Mouse (Mus musculus) hindbrain, embryonic 16.5 days (tissue): Measurements from ENCODE around the gene Tuba4a. TPM values are rescaled to one million over a fixed set of nuclear protein-coding genes. Genes with fewer than 3 reads are reported as not detected.

Source experiments
- ATAC-seq: fragments of 200-750 bp; cut with Nextera tagmentation; 2 replicates; pipeline ENCODE4 v1.8.0; 2017; ENCODE audit warnings: moderate TSS enrichment, moderate library complexity
- H3K27ac ChIP-seq: fragments of 300-500 bp; sonication (generic); 2 replicates; pipeline ENCODE4 v1.5.1; 2014; ENCODE audit warnings: low read depth, mild to moderate bottlenecking, control low read depth, low read length, moderate library complexity
- H3K27me3 ChIP-seq: fragments of 300-500 bp; sonication (generic); replicated peaks from 2 replicates; pipeline ENCODE4 v1.6.1; 2014; ENCODE audit warnings: low read length; ENCODE audit not compliant: control insufficient read depth, insufficient read depth
- H3K36me3 ChIP-seq: fragments of 300-500 bp; sonication (generic); 2 replicates; pipeline ENCODE4 v1.6.1; 2014; ENCODE audit warnings: mild to moderate bottlenecking, low read length, moderate library complexity, mixed read lengths; ENCODE audit not compliant: control insufficient read depth, insufficient read depth
- H3K4me1 ChIP-seq: fragments of 300-500 bp; sonication (generic); 2 replicates; pipeline ENCODE4 v1.6.1; 2014; ENCODE audit warnings: low read depth, low read length; ENCODE audit not compliant: control insufficient read depth, insufficient read depth
- H3K4me2 ChIP-seq: fragments of 300-500 bp; sonication (generic); 2 replicates; pipeline ENCODE4 v1.6.1; 2014; ENCODE audit warnings: mild to moderate bottlenecking, low read length, control low read depth, moderate library complexity
- H3K4me3 ChIP-seq: fragments of 300-500 bp; sonication (generic); 2 replicates; pipeline ENCODE4 v1.5.1; 2014; ENCODE audit warnings: mild to moderate bottlenecking, low read length, control low read depth, moderate library complexity
- H3K9ac ChIP-seq: fragments of 300-500 bp; sonication (generic); 2 replicates; pipeline ENCODE4 v1.6.1; 2014; ENCODE audit warnings: low read depth, mild to moderate bottlenecking, control low read depth, low read length, moderate library complexity
- H3K9me3 ChIP-seq: fragments of 300-500 bp; sonication (generic); 2 replicates; pipeline ENCODE4 v1.6.1; 2014; ENCODE audit warnings: mild to moderate bottlenecking, low read length, moderate library complexity; ENCODE audit not compliant: control insufficient read depth
- WGBS: fragments of 180-500 bp; shearing (Covaris S2); extraction: QIAGEN DNeasy Blood & Tissue Kit; methylation state at CpG from one replicate; pipeline ENCODE4 v1.1.7; 2014; 5-methylcytosine and 5-hydroxymethylcytosine counted together
- polyA plus RNA-seq: library from polyadenylated mRNA; unstranded; fragments of >200 nt; fragmentation: Nextera tagmentation; extraction: Ambion mirVana; gene quantifications from 2 replicates; pipeline ENCODE4 v1.2.1, GENCODE M21; 2015

Tuba4a gene
- polyA plus RNA-seq, 1 experiment from 2014 or later = 74.1 TPM

- H3K27ac ChIP-seq = no peak overlapping the region
Observed at GRCm38 (mm10) chr1:75226138-75226537, 6.5 kb upstream of the Tuba4a start.

GRCm38 (mm10) chr1:75225473-75225872 lies 5.8 kb upstream of the Tuba4a start:
- H3K4me2 ChIP-seq = no peak overlapping the region
- WGBS = 60% methylated on average over 3 of the region's 3 CpGs
- no peaks in the 10 kb centered on the region for H3K36me3 ChIP-seq
- no peaks in the 10 kb centered on the region for H3K4me1 ChIP-seq
- no peaks in the 10 kb centered on the region for H3K9me3 ChIP-seq
- H3K27me3 ChIP-seq = peaks cover 7% of the 10 kb centered on the region
- H3K27ac ChIP-seq = no peak overlapping the region
- no peak overlapping the region for H3K4me3 ChIP-seq
- ATAC-seq = no peak
- no peak overlapping the region for H3K9ac ChIP-seq

More at GRCm38 (mm10) chr1:75226138-75226537, 6.5 kb upstream of the Tuba4a start:
- H3K4me1 ChIP-seq = no peaks in the 10 kb centered on the region
- no peaks in the 10 kb centered on the region for H3K9me3 ChIP-seq
- ATAC-seq = no peak
- no peak overlapping the region for H3K4me2 ChIP-seq
- peaks cover under 1% of the 10 kb centered on the region; the same call in 1 of the 2 replicates for H3K27me3 ChIP-seq
- H3K36me3 ChIP-seq = no peaks in the 10 kb centered on the region
- H3K4me3 ChIP-seq = no peak overlapping the region
- WGBS = 88% methylated on average over 2 of the region's 2 CpGs
- H3K9ac ChIP-seq = no peak overlapping the region

- WGBS = 80% methylated on average over 6 of the region's 6 CpGs
- ATAC-seq = no peak
Observed at GRCm38 (mm10) chr1:75223532-75223931, 3.9 kb upstream of the Tuba4a start.

GRCm38 (mm10) chr1:75222926-75223325 lies 3.3 kb upstream of the Tuba4a start:
- peaks cover 9% of the 10 kb centered on the region for H3K27me3 ChIP-seq
- no peaks in the 10 kb centered on the region for H3K9me3 ChIP-seq
- H3K9ac ChIP-seq = no peak overlapping the region
- no peaks in the 10 kb centered on the region for H3K36me3 ChIP-seq
- no peak overlapping the region for H3K27ac ChIP-seq
- peaks cover 9% of the 10 kb centered on the region for H3K4me1 ChIP-seq
- H3K4me2 ChIP-seq = no peak overlapping the region
- no peak for ATAC-seq
- no peak overlapping the region for H3K4me3 ChIP-seq
- 82% methylated on average over 6 of the region's 6 CpGs for WGBS

More at GRCm38 (mm10) chr1:75223532-75223931, 3.9 kb upstream of the Tuba4a start:
- peaks cover 4% of the 10 kb centered on the region for H3K4me1 ChIP-seq
- peaks cover 9% of the 10 kb centered on the region for H3K27me3 ChIP-seq
- no peak overlapping the region for H3K27ac ChIP-seq
- no peaks in the 10 kb centered on the region for H3K36me3 ChIP-seq
- no peak overlapping the region for H3K4me3 ChIP-seq
- H3K9me3 ChIP-seq = no peaks in the 10 kb centered on the region
- no peak overlapping the region for H3K4me2 ChIP-seq
- no peak overlapping the region for H3K9ac ChIP-seq

GRCm38 (mm10) chr1:75221538-75221937 lies 1.9 kb upstream of the Tuba4a start:
- Histone ChIP-seq H3K4me3 (no peak overlapping the region), H3K36me3 (no peaks in the 10 kb centered on the region), H3K9me3 (no peaks in the 10 kb centered on the region), H3K27ac (no peak overlapping the region), H3K4me1 (peaks cover 9% of the 10 kb centered on the region), H3K4me2 (no peak overlapping the region), H3K9ac (no peak overlapping the region), H3K27me3 (peaks cover 16% of the 10 kb centered on the region)
- no peak for ATAC-seq
- whole genome bisulfite sequencing = 79% methylated on average over 3 of the region's 3 CpGs

GRCm38 (mm10) chr1:75219078-75219477 lies 587 bp downstream of the Tuba4a start:
- Histone ChIP-seq H3K4me2 (peak overlapping the region; percentile 89), H3K4me3 (peak overlapping the region; percentile 56), H3K36me3 (peaks cover 8% of the 10 kb centered on the region), H3K9me3 (no peaks in the 10 kb centered on the region), H3K9ac (peak overlapping the region; percentile 66), H3K27me3 (peaks cover 16% of the 10 kb centered on the region), H3K27ac (no peak overlapping the region; the same call in 1 of the 2 replicates), H3K4me1 (peaks cover 9% of the 10 kb centered on the region)
- ATAC-seq = peak; percentile 90
- WGBS = under 1% methylated on average over 22 of the region's 24 CpGs

GRCm38 (mm10) chr1:75218227-75219001 lies 1.3 kb downstream of the Tuba4a start:
- peak overlapping the region; percentile 89 for H3K4me2 ChIP-seq
- peak overlapping the region; percentile 56 for H3K4me3 ChIP-seq

GRCm38 (mm10) chr1:75217893-75218226 lies 1.8 kb downstream of the Tuba4a start:
- Histone ChIP-seq H3K36me3 (peaks cover 19% of the 10 kb centered on the region), H3K4me3 (peak overlapping the region; percentile 56), H3K27me3 (peaks cover 16% of the 10 kb centered on the region)

More at GRCm38 (mm10) chr1:75218227-75219001, 1.3 kb downstream of the Tuba4a start:
- Histone ChIP-seq H3K9ac (peak overlapping the region; percentile 66), H3K27ac (no peak overlapping the region), H3K36me3 (peaks cover 13% of the 10 kb centered on the region), H3K4me1 (peaks cover 9% of the 10 kb centered on the region), H3K27me3 (peaks cover 16% of the 10 kb centered on the region), H3K9me3 (no peaks in the 10 kb centered on the region)
- peak; percentile 48 for ATAC-seq
- 4% methylated on average over 36 of the region's 38 CpGs for WGBS

GRCm38 (mm10) chr1:75216797-75217585 lies 2.7 kb downstream of the Tuba4a start:
- WGBS = 81% methylated on average over 13 of the region's 13 CpGs
- Histone ChIP-seq H3K4me2 (no peak overlapping the region; the same call in 1 of the 2 replicates), H3K9me3 (no peaks in the 10 kb centered on the region), H3K27me3 (peaks cover 16% of the 10 kb centered on the region), H3K4me1 (peaks cover 17% of the 10 kb centered on the region), H3K9ac (no peak overlapping the region), H3K27ac (no peak overlapping the region), H3K4me3 (no peak overlapping the region), H3K36me3 (peaks cover 21% of the 10 kb centered on the region)
- ATAC-seq = no peak

More at GRCm38 (mm10) chr1:75217893-75218226, 1.8 kb downstream of the Tuba4a start:
- Histone ChIP-seq H3K4me1 (peaks cover 10% of the 10 kb centered on the region), H3K4me2 (peak overlapping the region; percentile 89), H3K9ac (no peak overlapping the region; the same call in 1 of the 2 replicates), H3K27ac (no peak overlapping the region), H3K9me3 (no peaks in the 10 kb centered on the region)
- WGBS = 6% methylated on average over 6 of the region's 6 CpGs
- no peak for ATAC-seq
